Mouse (Mus musculus) intestine, embryonic 16.5 days (tissue): ENCODE measurements around the gene Tmem88b. TPM values are rescaled to one million over a fixed set of nuclear protein-coding genes. Genes with fewer than 3 reads are reported as not detected.
A peak's percentile ranks its signal among the peaks of the same experiment; 100 is the strongest.

Source experiments
- ATAC-seq: fragments of 200-750 bp; cut with Nextera tagmentation; 2 replicates; pipeline ENCODE4 v1.8.0; 2017; ENCODE audit warnings: moderate TSS enrichment, moderate library complexity
- H3K27ac ChIP-seq: fragments of 300-500 bp; sonication (generic); 2 replicates; pipeline ENCODE4 v1.5.1; 2014; ENCODE audit warnings: mild to moderate bottlenecking, low read length
- H3K27me3 ChIP-seq: fragments of 300-500 bp; sonication (generic); replicated peaks from 2 replicates; pipeline ENCODE4 v1.6.1; 2014; ENCODE audit warnings: low read length, control low read depth, mixed read lengths; ENCODE audit not compliant: control insufficient read depth, insufficient read depth
- H3K36me3 ChIP-seq: fragments of 300-500 bp; sonication (generic); 2 replicates; pipeline ENCODE4 v1.6.1; 2014; ENCODE audit warnings: low read length, control low read depth; ENCODE audit not compliant: control insufficient read depth, insufficient read depth
- H3K4me1 ChIP-seq: fragments of 300-500 bp; sonication (generic); 2 replicates; pipeline ENCODE4 v1.6.1; 2014; ENCODE audit warnings: low read length, control low read depth, mixed read lengths; ENCODE audit not compliant: control insufficient read depth, insufficient read depth
- H3K4me2 ChIP-seq: fragments of 300-500 bp; sonication (generic); 2 replicates; pipeline ENCODE4 v1.6.1; 2014; ENCODE audit warnings: low read depth, low read length, control low read depth
- H3K4me3 ChIP-seq: fragments of 300-500 bp; sonication (generic); 2 replicates; pipeline ENCODE4 v1.5.1; 2014; ENCODE audit warnings: mild to moderate bottlenecking, low read length
- H3K9ac ChIP-seq: fragments of 300-500 bp; sonication (generic); 2 replicates; pipeline ENCODE4 v1.6.1; 2014; ENCODE audit warnings: low read depth, low read length
- H3K9me3 ChIP-seq: fragments of 300-500 bp; sonication (generic); 2 replicates; pipeline ENCODE4 v1.6.1; 2016; ENCODE audit warnings: low read length, control low read depth; ENCODE audit not compliant: control insufficient read depth
- WGBS: fragments of 180-500 bp; shearing (Covaris S2); extraction: QIAGEN DNeasy Blood & Tissue Kit; methylation state at CpG from one replicate; pipeline ENCODE4 v1.1.7; 2014; 5-methylcytosine and 5-hydroxymethylcytosine counted together
- polyA plus RNA-seq: library from polyadenylated mRNA; unstranded; fragments of >200 nt; fragmentation: Nextera tagmentation; extraction: Ambion mirVana; gene quantifications from 2 replicates; pipeline ENCODE4 v1.2.1, GENCODE M21; 2015

Gene Tmem88b
- polyA plus RNA-seq, 1 experiment from 2014 or later: 0.89 TPM

- H3K4me2 ChIP-seq: no peak overlapping the region
- no peak overlapping the region for H3K27ac ChIP-seq
- no peaks in the 10 kb centered on the region for H3K9me3 ChIP-seq
- no peaks in the 10 kb centered on the region for H3K36me3 ChIP-seq
- H3K4me1 ChIP-seq: peaks cover 26% of the 10 kb centered on the region
- ATAC-seq: no peak
- WGBS: 84% methylated on average over 4 of the region's 4 CpGs
- H3K27me3 ChIP-seq: no peaks in the 10 kb centered on the region
- H3K4me3 ChIP-seq: no peak overlapping the region
- H3K9ac ChIP-seq: no peak overlapping the region
Measured at GRCm38 (mm10) chr4:155779498-155779897, 6.2 kb downstream of the Tmem88b start.

- no peak overlapping the region; the same call in 1 of the 2 replicates for H3K27ac ChIP-seq
- peaks cover 38% of the 10 kb centered on the region for H3K4me1 ChIP-seq
- H3K9ac ChIP-seq: no peak overlapping the region
- H3K36me3 ChIP-seq: no peaks in the 10 kb centered on the region
- WGBS: 77% methylated on average over 2 of the region's 2 CpGs
- no peaks in the 10 kb centered on the region for H3K9me3 ChIP-seq
- no peak for ATAC-seq
- no peak overlapping the region for H3K4me3 ChIP-seq
- H3K27me3 ChIP-seq: peaks cover 3% of the 10 kb centered on the region; the same call in 1 of the 2 replicates
- no peak overlapping the region for H3K4me2 ChIP-seq
Measured at GRCm38 (mm10) chr4:155777816-155778215, 7.9 kb downstream of the Tmem88b start.

GRCm38 (mm10) chr4:155776704-155777335 is 8.9 kb downstream of the Tmem88b start:
- H3K36me3 ChIP-seq: no peaks in the 10 kb centered on the region
- H3K27ac ChIP-seq: peak overlapping the region; percentile 28; the same call in 1 of the 2 replicates
- 50% methylated on average over 2 of the region's 2 CpGs for WGBS
- peaks cover 46% of the 10 kb centered on the region for H3K4me1 ChIP-seq
- H3K27me3 ChIP-seq: peaks cover 3% of the 10 kb centered on the region; the same call in 1 of the 2 replicates
- no peak overlapping the region for H3K4me3 ChIP-seq
- no peak overlapping the region for H3K4me2 ChIP-seq
- ATAC-seq: no peak
- no peaks in the 10 kb centered on the region for H3K9me3 ChIP-seq
- H3K9ac ChIP-seq: no peak overlapping the region

GRCm38 (mm10) chr4:155775855-155776254 is 9.8 kb downstream of the Tmem88b start:
- Histone ChIP-seq H3K9me3 (no peaks in the 10 kb centered on the region), H3K4me2 (no peak overlapping the region), H3K27ac (peak overlapping the region; percentile 85), H3K4me3 (no peak overlapping the region), H3K4me1 (peaks cover 49% of the 10 kb centered on the region), H3K9ac (no peak overlapping the region), H3K27me3 (peaks cover 3% of the 10 kb centered on the region; the same call in 1 of the 2 replicates), H3K36me3 (no peaks in the 10 kb centered on the region)
- ATAC-seq: no peak
- WGBS: 67% methylated on average over 3 of the region's 3 CpGs

GRCm38 (mm10) chr4:155774971-155775740 is 10.5 kb downstream of the Tmem88b start:
- H3K4me2 ChIP-seq: peak overlapping the region; percentile 91
- H3K36me3 ChIP-seq: no peaks in the 10 kb centered on the region
- H3K9me3 ChIP-seq: no peaks in the 10 kb centered on the region
- WGBS: 38% methylated on average over 9 of the region's 9 CpGs
- H3K27me3 ChIP-seq: peaks cover 3% of the 10 kb centered on the region; the same call in 1 of the 2 replicates
- peak overlapping the region; percentile 85 for H3K27ac ChIP-seq
- peaks cover 53% of the 10 kb centered on the region for H3K4me1 ChIP-seq
- ATAC-seq: peak; percentile 9; the same call in 1 of the 2 replicates
- H3K9ac ChIP-seq: 0 out of 2 replicates have a peak overlapping the region, but pooled peaks have one; percentile 38
- H3K4me3 ChIP-seq: peak overlapping the region; percentile 52

GRCm38 (mm10) chr4:155774280-155774754 is 11.4 kb downstream of the Tmem88b start, which contains the start of gene Vwa1:
Vwa1 (minus strand) TSS chr4:155774698.
- Histone ChIP-seq H3K4me3 (peak within 1 kb of the TSS; percentile 52), H3K27me3 (peaks cover 3% of the 10 kb centered on the region; the same call in 1 of the 2 replicates), H3K36me3 (no peaks in the 10 kb centered on the region), H3K27ac (peak within 1 kb of the TSS; percentile 85), H3K4me1 (peaks cover 60% of the 10 kb centered on the region), H3K9ac (peak within 1 kb of the TSS; percentile 63), H3K9me3 (no peaks in the 10 kb centered on the region), H3K4me2 (peak within 1 kb of the TSS; percentile 91)
- WGBS: under 1% methylated on average over 35 of the region's 35 CpGs
- ATAC-seq: peak; percentile 66

- WGBS: 34% methylated on average over 5 of the region's 5 CpGs
- H3K9ac ChIP-seq: peak overlapping the region; percentile 63
Measured at GRCm38 (mm10) chr4:155773335-155774078, 12.2 kb downstream of the Tmem88b start.

GRCm38 (mm10) chr4:155772786-155773185 is 12.9 kb downstream of the Tmem88b start:
- H3K4me1 ChIP-seq: peaks cover 60% of the 10 kb centered on the region
- WGBS: 90% methylated on average over 13 of the region's 13 CpGs
- no peak overlapping the region for H3K4me2 ChIP-seq
- H3K27ac ChIP-seq: no peak overlapping the region
- H3K27me3 ChIP-seq: peaks cover 3% of the 10 kb centered on the region; the same call in 1 of the 2 replicates
- no peaks in the 10 kb centered on the region for H3K36me3 ChIP-seq
- H3K4me3 ChIP-seq: no peak overlapping the region
- H3K9me3 ChIP-seq: no peaks in the 10 kb centered on the region
- 0 out of 2 replicates have a peak overlapping the region, but pooled peaks have one; percentile 14 for H3K9ac ChIP-seq
- no peak for ATAC-seq

More at GRCm38 (mm10) chr4:155773335-155774078, 12.2 kb downstream of the Tmem88b start:
- Histone ChIP-seq H3K4me3 (peak overlapping the region; percentile 52), H3K4me1 (peaks cover 60% of the 10 kb centered on the region), H3K27me3 (peaks cover 3% of the 10 kb centered on the region; the same call in 1 of the 2 replicates), H3K36me3 (no peaks in the 10 kb centered on the region), H3K27ac (no peak overlapping the region; the same call in 1 of the 2 replicates), H3K4me2 (peak overlapping the region; percentile 91), H3K9me3 (no peaks in the 10 kb centered on the region)
- no peak for ATAC-seq
